Mouse (Mus musculus) CH12.LX (cell line): Measurements from ENCODE around the gene Megf11.

Source experiments
- CTCF ChIP-seq, 2 experiments: IDR thresholded peaks in 1 of 2; conservative IDR thresholded peaks in 1 of 2; 2 replicates each; pipeline ENCODE4 v1.5.1; 2011 to 2012; ENCODE audit warnings: low read depth in 2 of 2, low read length in 2 of 2, improper control_type of control experiment in 1 of 2, inconsistent platforms in 1 of 2, mild to moderate bottlenecking in 1 of 2, moderate library complexity in 1 of 2
- E2F4 ChIP-seq: IDR thresholded peaks from 2 replicates; pipeline ENCODE4 v1.6.1; 2011; ENCODE audit warnings: low read depth, low read length, improper control_type of control experiment; ENCODE audit not compliant: insufficient replicate concordance
- EP300 ChIP-seq: IDR thresholded peaks from 2 replicates; pipeline ENCODE4 v1.6.1; 2011; ENCODE audit warnings: low read length, improper control_type of control experiment
- ETS1 ChIP-seq: conservative IDR thresholded peaks from 2 replicates; pipeline ENCODE4 v1.6.1; 2012; ENCODE audit warnings: low read depth, mild to moderate bottlenecking, inconsistent platforms, low read length, improper control_type of control experiment, moderate library complexity
- HCFC1 ChIP-seq: IDR thresholded peaks from 2 replicates; pipeline ENCODE4 v1.6.1; 2012; ENCODE audit warnings: low read depth, mild to moderate bottlenecking, inconsistent platforms, low read length, improper control_type of control experiment
- MAFK ChIP-seq: IDR thresholded peaks from 2 replicates; pipeline ENCODE4 v1.6.1; 2011; ENCODE audit warnings: low read length, improper control_type of control experiment; ENCODE audit not compliant: insufficient replicate concordance
- MEF2A ChIP-seq: IDR thresholded peaks from 2 replicates; pipeline ENCODE4 v1.6.1; 2014; ENCODE audit warnings: low read depth, mild to moderate bottlenecking, inconsistent platforms, low read length, improper control_type of control experiment, borderline replicate concordance
- MYC ChIP-seq: IDR thresholded peaks from 2 replicates; pipeline ENCODE4 v1.6.1; 2011; ENCODE audit warnings: low read depth, mild to moderate bottlenecking, improper control_type of control experiment, low read length
- NELFE ChIP-seq: IDR thresholded peaks from 2 replicates; pipeline ENCODE4 v1.6.1; 2011; ENCODE audit warnings: low read depth, low read length, improper control_type of control experiment
- UBTF ChIP-seq: IDR thresholded peaks from 2 replicates; pipeline ENCODE4 v1.6.1; 2012; ENCODE audit warnings: low read depth, mild to moderate bottlenecking, inconsistent platforms, low read length, improper control_type of control experiment, moderate library complexity
- USF2 ChIP-seq: conservative IDR thresholded peaks from 2 replicates; pipeline ENCODE4 v1.6.1; 2011; ENCODE audit warnings: low read depth, low read length, improper control_type of control experiment
- ZC3H11A ChIP-seq: IDR thresholded peaks from 2 replicates; pipeline ENCODE4 v1.6.1; 2012; ENCODE audit warnings: low read depth, mild to moderate bottlenecking, inconsistent platforms, low read length, improper control_type of control experiment

DNA sequence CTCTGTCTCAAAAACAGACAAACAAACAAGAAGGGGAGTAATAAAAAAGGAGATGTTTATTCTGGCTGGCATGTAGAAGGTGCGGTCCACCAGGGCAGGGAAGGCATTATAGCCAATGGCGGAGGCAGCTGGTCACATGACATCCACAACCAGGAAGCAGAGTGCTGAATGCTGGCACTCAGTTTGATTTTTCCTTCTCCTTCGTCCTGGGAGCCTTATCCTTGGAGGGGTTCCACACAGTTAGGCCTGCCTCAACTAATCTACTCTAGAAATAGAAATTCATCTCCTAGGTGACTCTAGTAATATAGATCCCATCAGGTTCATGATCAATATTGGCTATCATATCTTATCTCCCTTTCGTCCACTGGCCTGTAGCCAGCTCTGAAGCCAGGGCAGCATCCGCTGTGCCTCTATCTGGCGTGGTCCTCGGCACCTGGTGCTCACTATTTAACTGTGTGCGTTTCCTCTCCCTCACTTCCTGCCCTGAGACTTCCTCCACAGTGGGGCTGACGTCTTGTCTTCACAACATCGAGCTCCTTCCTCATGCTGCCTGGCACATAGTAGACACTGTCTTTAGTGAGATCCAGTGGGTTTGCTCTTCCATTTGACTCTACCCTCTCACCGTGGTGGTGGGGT is 171.8 kb downstream of the Megf11 start:
- TF ChIP-seq E2F4 (no peak), CTCF (conservative IDR thresholded peaks at IDR 0.05 in 1 of 2, IDR thresholded peaks at IDR 0.05 in 1 of 2; ENCODE audit: low read depth in 2 of 2, low read length in 2 of 2) (no peak), ETS1 (no peak), ZC3H11A (no peak), HCFC1 (no peak), EP300 (no peak), MEF2A (no peak), UBTF (no peak), USF2 (no peak), MYC (no peak), NELFE (no peak), MAFK (no peak)
